Mouse (Mus musculus): Measurements from ENCODE around the gene Fat3.

- TF ChIP-seq CTCF (IDR thresholded peaks at IDR 0.05; ENCODE audit: borderline replicate concordance, insufficient read depth, low read depth, low read length) (no peak), POLR2A (IDR thresholded peaks at IDR 0.05; ENCODE audit: borderline replicate concordance, insufficient read depth, low read length) (no peak)
Measured at GRCm38 (mm10) chr9:16062472-16062871, 438.6 kb downstream of the Fat3 start.

All from cerebellum, adult 2 months (tissue).